Mouse (Mus musculus) CH12.LX (cell line): ENCODE data around the gene Trpv4.

Experiments
- CTCF ChIP-seq, 2 experiments: IDR thresholded peaks in 1 of 2; conservative IDR thresholded peaks in 1 of 2; 2 replicates each; pipeline ENCODE4 v1.5.1; 2011 to 2012; ENCODE audit warnings: low read depth in 2 of 2, low read length in 2 of 2, improper control_type of control experiment in 1 of 2, inconsistent platforms in 1 of 2, mild to moderate bottlenecking in 1 of 2, moderate library complexity in 1 of 2
- EP300 ChIP-seq: IDR thresholded peaks from 2 replicates; pipeline ENCODE4 v1.6.1; 2011; ENCODE audit warnings: low read length, improper control_type of control experiment
- POLR2A ChIP-seq: IDR thresholded peaks from 2 replicates; pipeline ENCODE4 v1.6.1; 2011; ENCODE audit warnings: low read depth, mild to moderate bottlenecking, improper control_type of control experiment, low read length
- ZNF384 ChIP-seq: IDR thresholded peaks from 2 replicates; pipeline ENCODE4 v1.6.1; 2012; ENCODE audit warnings: low read depth, low read length, improper control_type of control experiment, inconsistent platforms

GRCm38 (mm10) chr5:114686726-114687210, 28.5 kb upstream of the Trpv4 start:
- TF ChIP-seq EP300 (no peak), CTCF (conservative IDR thresholded peaks at IDR 0.05 in 1 of 2, IDR thresholded peaks at IDR 0.05 in 1 of 2; ENCODE audit: low read depth in 2 of 2, low read length in 2 of 2) (no peak), POLR2A (no peak), ZNF384 (no peak)
